Mouse (Mus musculus) testis, adult 2 months (tissue): ENCODE measurements around the gene Cnih1.

ENCODE experiments used
- CTCF ChIP-seq: fragments of 200-500 bp; IDR thresholded peaks from 2 replicates; pipeline ENCODE4 v1.5.1; 2012; ENCODE audit warnings: low read depth, mild to moderate bottlenecking, inconsistent platforms, low read length, moderate library complexity; ENCODE audit not compliant: control insufficient read depth, insufficient read depth, insufficient replicate concordance
- POLR2A ChIP-seq: fragments of 200-500 bp; IDR thresholded peaks from 2 replicates; pipeline ENCODE4 v1.6.1; 2012; ENCODE audit warnings: low read depth, mild to moderate bottlenecking, inconsistent platforms, low read length, moderate library complexity; ENCODE audit not compliant: control insufficient read depth

- TF ChIP-seq CTCF (no peak), POLR2A (no peak)
Observed at GRCm38 (mm10) chr14:46790303-46790702, 2.1 kb upstream of the Cnih1 start.
